Comparison of ENCODE assay signal across 13 mouse cellular contexts in genomic region chr2:118539040-118539439, GRCm38 (mm10). TPM values are rescaled to one million over a fixed set of nuclear protein-coding genes. Genes with fewer than 3 reads are reported as not detected.
DNase-seq lines count a peak whose midpoint lies in the region; ATAC-seq and TF ChIP-seq lines count a peak whose summit lies in the region.
"Had no signal": no experiment of that assay in that cellular context is flagged by ENCODE, and none has a peak within 500 bp of the region (broad histone marks: within the 10 kb centered on the region; RNA-seq: fewer than 3 reads in every experiment).

No protein-coding gene starts in this region.

- 58% methylated on average over 8 of the region's 8 CpGs for WGBS in heart, embryonic 15.5 days
- 53% methylated on average over 8 of the region's 8 CpGs for WGBS in heart, embryonic 16.5 days

- peaks cover 73% of the 10 kb centered on the region for H3K4me1 ChIP-seq in heart, embryonic 15.5 days (replicated peaks)
- H3K4me1 ChIP-seq in ES-Bruce4 (ENCODE audit: control insufficient read depth, insufficient read depth, low read length), result peaks cover 17% of the 10 kb centered on the region
- peaks cover 68% of the 10 kb centered on the region for H3K4me1 ChIP-seq in heart, embryonic 16.5 days (ENCODE audit: control insufficient read depth, insufficient read depth, low read length)

- H3K9ac ChIP-seq in heart, embryonic 15.5 days, result no peak overlapping the region
- no peak overlapping the region for H3K9ac ChIP-seq in ES-Bruce4 (ENCODE audit: low read depth, poor library complexity, severe bottlenecking)
- peak overlapping the region; percentile 21; the same call in 1 of the 2 replicates for H3K9ac ChIP-seq in heart, embryonic 16.5 days (ENCODE audit: low read length)
- H3K9ac ChIP-seq: forebrain, postnatal 0 days; limb, embryonic 13.5 days; liver, postnatal 0 days had no signal

- no peak for TF ChIP-seq EP300 in ES-Bruce4 (IDR thresholded peaks at IDR 0.05; ENCODE audit: insufficient read depth, low read depth, low read length)

- TF ChIP-seq POLR2A in ES-Bruce4 (IDR thresholded peaks at IDR 0.05; ENCODE audit: insufficient read depth, low read length), result no peak

- no peaks in the 10 kb centered on the region for H3K9me3 ChIP-seq in heart, embryonic 15.5 days (replicated peaks)
- H3K9me3 ChIP-seq in ES-Bruce4 (replicated peaks; ENCODE audit: control insufficient read depth, insufficient read depth, low read length, poor library complexity, severe bottlenecking), result no peaks in the 10 kb centered on the region
- H3K9me3 ChIP-seq in heart, embryonic 16.5 days (replicated peaks; ENCODE audit: control insufficient read depth, low read length), result no peaks in the 10 kb centered on the region

- H3K4me3 ChIP-seq in heart, embryonic 15.5 days, result no peak overlapping the region
- H3K4me3 ChIP-seq in ES-Bruce4 (ENCODE audit: low read depth, low read length), result no peak overlapping the region
- no peak overlapping the region for H3K4me3 ChIP-seq in heart, embryonic 16.5 days (ENCODE audit: low read length)
- H3K4me3 ChIP-seq: limb, embryonic 13.5 days had no signal

- no peak for ATAC-seq in heart, embryonic 15.5 days (replicated peaks; ENCODE audit: insufficient number of reproducible peaks, insufficient read depth, low FRiP score, low read depth)
- ATAC-seq in heart, embryonic 16.5 days (replicated peaks; ENCODE audit: extremely low read depth, insufficient read depth, low FRiP score), result no peak
- ATAC-seq: forebrain, postnatal 0 days; liver, postnatal 0 days had no signal

- H3K27ac ChIP-seq in heart, embryonic 15.5 days, result peak overlapping the region; percentile 98
- H3K27ac ChIP-seq in ES-Bruce4 (ENCODE audit: insufficient read depth, low read length), result 0 out of 2 replicates have a peak overlapping the region, but pooled peaks have one; percentile 36
- peak overlapping the region; percentile 99 for H3K27ac ChIP-seq in heart, embryonic 16.5 days (ENCODE audit: low read length)

- H3K36me3 ChIP-seq in heart, embryonic 15.5 days, result no peaks in the 10 kb centered on the region
- no peaks in the 10 kb centered on the region for H3K36me3 ChIP-seq in ES-Bruce4 (ENCODE audit: control insufficient read depth, insufficient read depth, low read length, poor library complexity, severe bottlenecking)
- H3K36me3 ChIP-seq in heart, embryonic 16.5 days (ENCODE audit: control insufficient read depth, insufficient read depth), result 0 out of 2 replicates have a peak, but pooled peaks cover 3% of the 10 kb centered on the region

- no peak for TF ChIP-seq CTCF in ES-Bruce4 (IDR thresholded peaks at IDR 0.05; ENCODE audit: low read depth, low read length)

- H3K27me3 ChIP-seq in heart, embryonic 15.5 days, result no peaks in the 10 kb centered on the region
- H3K27me3 ChIP-seq in ES-Bruce4 (ENCODE audit: control insufficient read depth, insufficient read depth, low read length, poor library complexity, severe bottlenecking), result no peaks in the 10 kb centered on the region
- no peaks in the 10 kb centered on the region for H3K27me3 ChIP-seq in heart, embryonic 16.5 days (ENCODE audit: control insufficient read depth, insufficient read depth, low read length)
- H3K27me3 ChIP-seq: limb, embryonic 13.5 days had no signal

- H3K4me2 ChIP-seq in heart, embryonic 15.5 days, result no peak overlapping the region
- no peak overlapping the region for H3K4me2 ChIP-seq in heart, embryonic 16.5 days (ENCODE audit: low read depth, low read length)
- H3K4me2 ChIP-seq: limb, embryonic 13.5 days had no signal

- intact Hi-C loops in heart, postnatal 25 days (cut with DNase I), result no loop called here

- peak; percentile 72 for DNase-seq in adrenal gland, postnatal 14 days
- DNase-seq in adrenal gland, postnatal 4 days (ENCODE audit: low spot score in 2 of 2), result no peak
- no peak for DNase-seq in heart, postnatal 25 days (ENCODE audit: low spot score)
- no peak for DNase-seq in B cell, adult 2 months
- DNase-seq in cerebellum, postnatal 14 days, result no peak
- DNase-seq: forebrain, postnatal 0 days; gastrocnemius, postnatal 14 days; liver, postnatal 0 days; thymus, postnatal 4 days had no signal

RNA-seq across cellular contexts. Expression of gene Bmf, which starts 10.4 kb away (rescaled TPM):
- 14.4 and 26.8 TPM in 2 replicates for total RNA-seq in adrenal gland, postnatal 14 days (2021)
- 10 to 100 TPM; 30.9 to 35.7 TPM for total RNA-seq in adrenal gland, postnatal 4 days (2021)
- 1.9 and 3.8 TPM in 2 replicates for polyA plus RNA-seq in heart, embryonic 15.5 days (2015; fragmentation: Nextera tagmentation; extraction: Ambion mirVana)
- 10 to 100 TPM in 1 of 2 experiments, 1 to 10 TPM in 1; 7.3 to 11.5 TPM for total RNA-seq in heart, postnatal 25 days (2021)
- polyA plus RNA-seq in ES-Bruce4 (2011; ENCODE audit: insufficient read depth, insufficient read length, low read depth, missing spikeins), result 21.7 and 22.1 TPM in 2 replicates
- 1.4 and 1.8 TPM in 2 replicates for polyA plus RNA-seq in heart, embryonic 16.5 days (2015; fragmentation: Nextera tagmentation; extraction: Ambion mirVana)

RNA-seq across cellular contexts. Expression of gene Bub1b, which starts 59.0 kb away (rescaled TPM):
- total RNA-seq in adrenal gland, postnatal 14 days (2021), result 19.5 and 21.4 TPM in 2 replicates
- 10 to 100 TPM; 36.7 to 40.7 TPM for total RNA-seq in adrenal gland, postnatal 4 days (2021)
- 56.7 and 74.8 TPM in 2 replicates for polyA plus RNA-seq in heart, embryonic 15.5 days (2015; fragmentation: Nextera tagmentation; extraction: Ambion mirVana)
- 1 to 10 TPM; 1.9 to 2.2 TPM for total RNA-seq in heart, postnatal 25 days (2021)
- polyA plus RNA-seq in ES-Bruce4 (2011; ENCODE audit: insufficient read depth, insufficient read length, low read depth, missing spikeins), result 189 TPM in 2 replicates
- 74.8 and 78.4 TPM in 2 replicates for polyA plus RNA-seq in heart, embryonic 16.5 days (2015; fragmentation: Nextera tagmentation; extraction: Ambion mirVana)

RNA-seq across cellular contexts. Expression of gene Srp14, which starts 59.5 kb away (rescaled TPM):
- total RNA-seq in adrenal gland, postnatal 14 days (2021), result 140 and 142 TPM in 2 replicates
- total RNA-seq in adrenal gland, postnatal 4 days (2021), result 100 to 1,000 TPM; 143 to 152 TPM
- polyA plus RNA-seq in heart, embryonic 15.5 days (2015; fragmentation: Nextera tagmentation; extraction: Ambion mirVana), result 194 and 204 TPM in 2 replicates
- 100 to 1,000 TPM; 107 to 116 TPM for total RNA-seq in heart, postnatal 25 days (2021)
- polyA plus RNA-seq in ES-Bruce4 (2011; ENCODE audit: insufficient read depth, insufficient read length, low read depth, missing spikeins), result 126 and 142 TPM in 2 replicates
- polyA plus RNA-seq in heart, embryonic 16.5 days (2015; fragmentation: Nextera tagmentation; extraction: Ambion mirVana), result 197 and 220 TPM in 2 replicates

Comparison
In these comparisons a context has a peak if more than half of its experiments do, and no peak if none do; other contexts are left out.
1. H3K27ac ChIP-seq: peak in every context shown above with its lines; median percentile 99 in heart, embryonic 16.5 days; 98 in heart, embryonic 15.5 days; 36 in ES-Bruce4.